Mouse (Mus musculus): ENCODE results near the gene Tia1.

DNA sequence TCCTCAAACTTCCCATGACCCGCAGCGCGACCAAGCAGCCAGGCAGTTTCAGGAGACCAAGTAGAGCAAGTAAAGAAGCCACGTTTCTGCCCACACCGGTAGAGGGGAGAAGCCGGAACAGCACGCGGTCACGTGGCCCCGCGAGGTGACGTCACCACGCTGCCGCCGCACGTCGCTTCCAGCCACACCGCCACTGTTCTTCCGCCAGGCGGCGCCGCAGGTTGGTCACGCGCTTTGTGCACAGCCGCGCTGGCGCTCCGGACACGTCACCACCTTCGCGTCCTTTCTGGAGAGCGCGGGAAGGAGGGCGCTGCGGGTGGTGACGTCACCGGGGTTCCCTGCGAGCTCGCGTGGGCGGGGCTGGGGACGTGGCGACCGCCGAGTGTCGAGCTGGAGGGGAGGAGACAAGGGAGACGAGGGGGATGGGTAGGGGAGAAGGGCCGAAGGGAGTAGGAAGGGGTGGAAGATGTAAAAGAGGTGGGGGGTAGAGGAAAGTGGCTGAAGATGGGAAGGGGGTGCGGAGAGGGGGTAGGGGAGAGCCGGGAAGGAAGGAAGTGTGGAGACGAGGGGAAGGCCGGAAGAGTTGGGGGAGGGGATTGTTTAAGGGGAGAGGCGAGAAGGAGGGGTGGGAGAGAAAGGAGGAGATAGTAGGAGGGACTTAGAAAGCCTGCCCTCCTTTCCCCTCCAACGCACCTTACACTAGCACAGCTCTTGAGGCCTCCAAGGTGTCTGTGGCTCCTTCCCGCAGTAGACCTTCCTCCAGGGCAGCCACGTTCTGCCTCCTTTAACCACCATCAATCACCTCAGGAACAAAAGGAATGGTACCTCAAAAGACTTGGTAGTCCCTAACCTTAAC, 68.3 kb downstream of the Tia1 start:
- TF ChIP-seq POLR2A (IDR thresholded peaks at IDR 0.05; ENCODE audit: borderline replicate concordance, insufficient read depth, low read length): peak; percentile 86; the same call in 1 of the 2 replicates
- peak; percentile 97 for TF ChIP-seq CTCF (IDR thresholded peaks at IDR 0.05; ENCODE audit: borderline replicate concordance, insufficient read depth, low read depth, low read length)

All from cerebellum, adult 2 months (tissue).